Mouse (Mus musculus) liver, adult 2 months (tissue): Measurements from ENCODE around the gene Afmid.

Experiments used
- CTCF ChIP-seq: fragments of 200-500 bp; IDR thresholded peaks from 2 replicates; pipeline ENCODE4 v1.5.1; 2011; ENCODE audit warnings: low read depth, low read length, control low read depth
- POLR2A ChIP-seq: fragments of 200-500 bp; IDR thresholded peaks from 2 replicates; pipeline ENCODE4 v1.6.1; 2011; ENCODE audit warnings: low read length, control low read depth; ENCODE audit not compliant: insufficient read depth; ENCODE audit errors: extremely low read depth

DNA sequence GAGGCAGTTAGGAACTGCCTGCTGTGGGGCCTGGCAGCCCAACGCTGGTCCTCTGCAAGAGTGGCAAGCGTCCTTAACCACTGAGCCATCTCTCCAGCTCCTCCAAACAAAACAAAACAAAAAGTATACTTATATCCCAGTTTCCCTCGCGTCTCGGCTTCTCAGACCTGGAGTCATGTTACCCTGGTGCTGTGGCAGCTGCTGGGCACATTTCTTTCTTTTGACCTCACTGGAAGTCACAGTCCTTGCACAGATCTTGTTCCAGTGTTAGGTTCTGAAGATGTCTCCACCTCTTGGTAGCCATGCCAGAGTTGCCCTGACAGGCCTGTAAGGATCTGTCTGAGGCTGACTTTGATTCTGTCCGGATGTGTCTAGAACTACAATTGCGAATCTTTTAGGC lies 24.1 kb upstream of the Afmid start:
- no peak for TF ChIP-seq CTCF
- no peak for TF ChIP-seq POLR2A
